9 mouse cellular contexts compared by ENCODE assay signal in the genomic region with DNA sequence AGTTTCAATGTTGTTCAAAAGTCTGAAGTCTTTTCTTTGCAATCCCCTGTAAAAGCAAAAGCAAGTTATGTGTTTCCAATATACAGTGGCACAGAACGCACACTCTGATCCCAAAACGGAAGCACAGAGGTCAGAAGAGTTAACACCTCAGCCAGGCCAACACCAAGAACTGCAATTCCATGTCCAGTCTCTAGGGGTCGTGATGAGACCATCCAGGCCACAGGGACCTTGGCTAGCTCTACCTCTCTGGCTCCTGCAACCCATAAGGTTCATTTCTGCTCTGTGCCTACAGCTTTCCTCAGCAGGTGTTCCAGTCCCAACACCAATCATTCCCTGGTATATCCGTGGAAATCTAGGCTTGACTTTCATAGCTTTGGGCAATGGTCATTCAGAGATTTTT.
DNase-seq lines count a peak whose midpoint lies in the region; ATAC-seq lines count a peak whose summit lies in the region.
"Had no signal": no experiment of that assay in that cellular context is flagged by ENCODE, and none has a peak within 500 bp of the region (broad histone marks: within the 10 kb centered on the region; RNA-seq: fewer than 3 reads in every experiment).

No protein-coding gene starts in this region.

- H3K27ac ChIP-seq in kidney, embryonic 14.5 days (ENCODE audit: low read depth, low read length) = no peak overlapping the region
- H3K27ac ChIP-seq in embryonic facial prominence, embryonic 10.5 days (replicated peaks) = no peak overlapping the region
- no peak overlapping the region for H3K27ac ChIP-seq in forebrain, embryonic 12.5 days
- H3K27ac ChIP-seq: limb, embryonic 15.5 days had no signal

- WGBS in kidney, embryonic 14.5 days = 34% methylated on average over 4 of the region's 4 CpGs
- WGBS in embryonic facial prominence, embryonic 10.5 days = 31% methylated on average over 4 of the region's 4 CpGs
- WGBS in forebrain, embryonic 12.5 days = 35% methylated on average over 4 of the region's 4 CpGs

- H3K27me3 ChIP-seq in kidney, embryonic 14.5 days (ENCODE audit: control insufficient read depth, insufficient read depth, low read length) = no peaks in the 10 kb centered on the region
- H3K27me3 ChIP-seq in embryonic facial prominence, embryonic 10.5 days (replicated peaks; ENCODE audit: low read depth, poor library complexity, severe bottlenecking) = peaks cover 38% of the 10 kb centered on the region
- peaks cover 33% of the 10 kb centered on the region for H3K27me3 ChIP-seq in forebrain, embryonic 12.5 days

- no peaks in the 10 kb centered on the region for H3K36me3 ChIP-seq in kidney, embryonic 14.5 days (ENCODE audit: control insufficient read depth, insufficient read depth, low read length)
- no peaks in the 10 kb centered on the region for H3K36me3 ChIP-seq in embryonic facial prominence, embryonic 10.5 days (replicated peaks)
- H3K36me3 ChIP-seq in forebrain, embryonic 12.5 days (replicated peaks) = no peaks in the 10 kb centered on the region
- H3K36me3 ChIP-seq: limb, embryonic 15.5 days had no signal

- H3K9me3 ChIP-seq in kidney, embryonic 14.5 days (ENCODE audit: control insufficient read depth, low read length) = no peaks in the 10 kb centered on the region
- no peaks in the 10 kb centered on the region for H3K9me3 ChIP-seq in embryonic facial prominence, embryonic 10.5 days
- no peaks in the 10 kb centered on the region for H3K9me3 ChIP-seq in forebrain, embryonic 12.5 days
- H3K9me3 ChIP-seq: limb, embryonic 15.5 days had no signal

- ATAC-seq in kidney, embryonic 14.5 days (ENCODE audit: low FRiP score, low TSS enrichment) = no peak
- ATAC-seq in forebrain, embryonic 12.5 days (ENCODE audit: low FRiP score) = no peak

- DNase-seq in kidney, adult 11 months = peak; percentile 18
- peak; percentile 69 for DNase-seq in ES-CJ7 (ENCODE audit: low read depth, low spot score)
- DNase-seq in adrenal gland, postnatal 36 days = peak; percentile 56 to 62
- DNase-seq in embryonic facial prominence, embryonic 10.5 days (ENCODE audit: low spot score) = peak; percentile 50
- DNase-seq in layer of hippocampus, postnatal 36 days = peak; percentile 23 to 25
- peak; percentile 69 for DNase-seq in testis, postnatal 10 days (ENCODE audit: low spot score)

- H3K4me1 ChIP-seq in kidney, embryonic 14.5 days (ENCODE audit: control insufficient read depth, insufficient read depth, low read length) = peaks cover 5% of the 10 kb centered on the region; the same call in 1 of the 2 replicates
- H3K4me1 ChIP-seq in embryonic facial prominence, embryonic 10.5 days = peaks cover 37% of the 10 kb centered on the region
- peaks cover 15% of the 10 kb centered on the region for H3K4me1 ChIP-seq in forebrain, embryonic 12.5 days

- H3K4me2 ChIP-seq in kidney, embryonic 14.5 days (replicated peaks; ENCODE audit: low read depth, low read length) = no peak overlapping the region
- no peak overlapping the region for H3K4me2 ChIP-seq in forebrain, embryonic 12.5 days
- H3K4me2 ChIP-seq: limb, embryonic 15.5 days had no signal

- no peak overlapping the region for H3K4me3 ChIP-seq in kidney, embryonic 14.5 days (ENCODE audit: low read length)
- no peak overlapping the region for H3K4me3 ChIP-seq in embryonic facial prominence, embryonic 10.5 days
- no peak overlapping the region for H3K4me3 ChIP-seq in forebrain, embryonic 12.5 days (replicated peaks)
- H3K4me3 ChIP-seq: limb, embryonic 15.5 days had no signal

- H3K9ac ChIP-seq in kidney, embryonic 14.5 days (ENCODE audit: low read depth, low read length) = no peak overlapping the region
- no peak overlapping the region for H3K9ac ChIP-seq in forebrain, embryonic 12.5 days
- H3K9ac ChIP-seq: limb, embryonic 15.5 days had no signal

Comparison
In these comparisons a context has a peak if more than half of its experiments do, and no peak if none do; other contexts are left out.
1. DNase-seq: peak in every context shown above with its lines; median percentile 69 in ES-CJ7; 69 in testis, postnatal 10 days; 59 in adrenal gland, postnatal 36 days; 50 in embryonic facial prominence, embryonic 10.5 days; 24 in layer of hippocampus, postnatal 36 days; 18 in kidney, adult 11 months.